Mouse (Mus musculus) activated CD4-positive, CD25-positive, alpha-beta regulatory T cell (primary cell): ENCODE results near the gene Lrrc3c. TPM values are rescaled to one million over a fixed set of nuclear protein-coding genes. Genes with fewer than 3 reads are reported as not detected.

Source experiments
- polyA plus RNA-seq, 2 experiments: library from polyadenylated mRNA; unstranded; fragments of 100-300 nt; shearing (Covaris generic); gene quantifications; one replicate each; pipeline ENCODE4 v1.2.1; 2017

Lrrc3c gene
- not detected for polyA plus RNA-seq

GRCm38 (mm10) chr11:98597991-98598390, at the start of gene Lrrc3c:
Gene Lrrc3c, plus strand, starts transcription at chr11:98598291.

GRCm38 (mm10) chr11:98550975-98551828, 46.9 kb upstream of the Lrrc3c start, which contains the start of gene Zpbp2:
Gene Zpbp2, plus strand, starts transcription at chr11:98551097.

GRCm38 (mm10) chr11:98586892-98587563, 11.1 kb upstream of the Lrrc3c start, which contains the start of gene Ormdl3:
Gene Ormdl3, minus strand, starts transcription at chr11:98587368.

GRCm38 (mm10) chr11:98625611-98626410, 27.7 kb downstream of the Lrrc3c start, which contains the start of the genes Gm12355 and Gsdma3:
Gene Gm12355, minus strand, starts transcription at chr11:98625661.
Gene Gsdma3, plus strand, starts transcription at chr11:98626360.

GRCm38 (mm10) chr11:98646459-98646858, 48.4 kb downstream of the Lrrc3c start, which contains the start of gene Gsdma2:
Gene Gsdma2, plus strand, starts transcription at chr11:98646759.

Other genes with a start within 250 kb of the Lrrc3c start
- gene Ppp1r1b, start 249.9 kb upstream of the Lrrc3c start, polyA plus RNA-seq = under 1 TPM in 1 of 2 experiments, not detected in 1; 0.39 TPM
- gene Stard3, start 239.9 kb upstream of the Lrrc3c start, polyA plus RNA-seq = 10 to 100 TPM; 43.8 to 54.6 TPM
- not detected for gene Tcap, start 214.5 kb upstream of the Lrrc3c start, polyA plus RNA-seq
- not detected for gene Pnmt, start 211.8 kb upstream of the Lrrc3c start, polyA plus RNA-seq
- 10 to 100 TPM in 1 of 2 experiments, 1 to 10 TPM in 1; 5.4 to 11.7 TPM for gene Pgap3, start 197.8 kb upstream of the Lrrc3c start, polyA plus RNA-seq
- under 1 TPM in 1 of 2 experiments, not detected in 1; 0.99 TPM for gene Erbb2, start 185.8 kb upstream of the Lrrc3c start, polyA plus RNA-seq
- gene Mien1, start 159.3 kb upstream of the Lrrc3c start, polyA plus RNA-seq = 100 to 1,000 TPM; 164 to 186 TPM
- gene Grb7, start 151.9 kb upstream of the Lrrc3c start, polyA plus RNA-seq = 10 to 100 TPM in 1 of 2 experiments, 1 to 10 TPM in 1; 2.2 to 10.1 TPM
- 100 to 1,000 TPM; 115 to 157 TPM for gene Ikzf3, start 52.3 kb upstream of the Lrrc3c start, polyA plus RNA-seq
- 1 to 10 TPM; 2.1 to 7.1 TPM for gene Zpbp2, start 47.2 kb upstream of the Lrrc3c start, polyA plus RNA-seq
- 10 to 100 TPM; 60.0 to 64.2 TPM for gene Ormdl3, start 10.9 kb upstream of the Lrrc3c start, polyA plus RNA-seq
- gene Gm12355, start 27.4 kb downstream of the Lrrc3c start, polyA plus RNA-seq = 1 to 10 TPM; 4.5 to 5.4 TPM
- under 1 TPM in 1 of 2 experiments, not detected in 1; 0.23 TPM for gene Gsdma3, start 28.1 kb downstream of the Lrrc3c start, polyA plus RNA-seq
- under 1 TPM in 1 of 2 experiments, not detected in 1; 0.45 TPM for gene Gsdma2, start 48.5 kb downstream of the Lrrc3c start, polyA plus RNA-seq
- under 1 TPM in 1 of 2 experiments, not detected in 1; 0.29 TPM for gene Gsdma, start 66.1 kb downstream of the Lrrc3c start, polyA plus RNA-seq
- gene Psmd3, start 84.3 kb downstream of the Lrrc3c start, polyA plus RNA-seq = 100 to 1,000 TPM; 120 to 151 TPM
- gene Csf3, start 103.0 kb downstream of the Lrrc3c start, polyA plus RNA-seq = not detected
- 10 to 100 TPM; 35.5 to 58.3 TPM for gene Med24, start 131.1 kb downstream of the Lrrc3c start, polyA plus RNA-seq
- 1 to 10 TPM; 1.5 to 5.7 TPM for gene Thra, start 142.3 kb downstream of the Lrrc3c start, polyA plus RNA-seq
- gene Nr1d1, start 177.0 kb downstream of the Lrrc3c start, polyA plus RNA-seq = 1 to 10 TPM in 1 of 2 experiments, under 1 TPM in 1; 0.90 to 4.9 TPM
- 10 to 100 TPM; 20.7 to 23.0 TPM for gene Msl1, start 197.2 kb downstream of the Lrrc3c start, polyA plus RNA-seq
- 10 to 100 TPM; 57.3 to 71.1 TPM for gene Casc3, start 206.6 kb downstream of the Lrrc3c start, polyA plus RNA-seq
- gene Rapgefl1, start 238.5 kb downstream of the Lrrc3c start, polyA plus RNA-seq = under 1 TPM in 1 of 2 experiments, not detected in 1; 0.38 TPM